Mouse (Mus musculus) lung, postnatal 25 days (tissue): Measurements from ENCODE around the gene Ntrk2.
A peak's percentile ranks its signal among the peaks of the same experiment; 100 is the strongest.

Source experiments
- DNase-seq: peaks from one replicate; pipeline ENCODE4 v3.0.0; 2022; ENCODE audit warnings: low spot score

Ntrk2 gene

DNA sequence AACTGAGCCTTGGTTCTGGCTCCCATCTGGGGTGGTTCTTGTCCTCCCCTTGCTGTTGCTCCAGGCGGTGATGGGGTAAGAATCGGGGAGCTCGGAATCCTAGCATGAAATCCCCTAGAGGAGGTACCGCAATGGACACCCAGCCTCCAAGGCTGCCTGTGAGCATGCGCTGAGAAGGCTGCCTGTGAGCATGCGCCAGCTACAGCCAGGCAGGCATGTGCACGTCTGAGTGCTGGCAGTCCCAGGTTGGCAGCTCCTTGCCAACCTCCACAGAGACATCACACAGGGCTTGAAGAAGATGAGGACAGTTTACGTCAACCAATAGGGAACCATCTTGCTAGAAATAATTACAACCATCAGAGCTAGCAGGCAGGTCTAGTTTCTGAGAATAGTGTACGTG is 37.5 kb downstream of the Ntrk2 start:
- DNase-seq = no peak

DNA sequence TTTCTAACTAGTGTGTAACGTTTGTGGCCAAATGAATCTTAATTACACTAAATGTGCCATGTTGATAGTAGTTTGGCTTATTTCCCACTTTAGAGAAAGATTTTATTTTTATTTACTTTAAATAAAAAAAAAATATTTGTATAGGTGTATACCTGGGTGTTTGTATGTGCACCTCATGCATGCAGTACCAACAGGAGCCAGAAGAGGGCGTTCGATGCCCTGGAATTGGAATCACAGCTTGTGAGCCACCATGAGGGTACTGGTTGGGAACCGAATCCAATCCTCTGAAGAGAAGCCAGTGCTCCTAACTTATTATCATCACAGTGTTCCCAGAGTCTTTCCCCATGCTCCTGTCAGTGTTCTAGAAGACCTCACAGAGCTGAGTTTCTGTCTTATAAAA is 42.2 kb downstream of the Ntrk2 start:
- no peak for DNase-seq

DNA sequence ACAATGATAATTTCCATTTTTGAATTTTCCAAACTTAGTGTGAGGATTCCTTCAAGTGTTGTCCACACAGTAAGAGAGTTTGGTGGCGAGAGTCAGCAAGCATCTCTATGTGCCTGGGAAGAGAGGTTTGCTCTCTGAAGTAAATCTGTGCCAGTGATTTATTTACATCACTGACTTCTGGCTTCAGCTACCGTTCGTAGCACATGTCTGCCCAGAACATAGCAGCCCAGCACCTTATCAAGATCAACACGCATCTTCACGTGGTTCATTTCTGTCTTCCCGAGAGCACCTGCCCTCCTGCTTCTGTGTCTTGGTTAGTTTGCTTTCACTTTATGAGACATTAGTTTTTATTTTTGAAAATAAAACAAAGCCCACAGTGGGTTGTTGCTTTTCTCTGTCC is 47.3 kb downstream of the Ntrk2 start:
- DNase-seq = no peak

DNA sequence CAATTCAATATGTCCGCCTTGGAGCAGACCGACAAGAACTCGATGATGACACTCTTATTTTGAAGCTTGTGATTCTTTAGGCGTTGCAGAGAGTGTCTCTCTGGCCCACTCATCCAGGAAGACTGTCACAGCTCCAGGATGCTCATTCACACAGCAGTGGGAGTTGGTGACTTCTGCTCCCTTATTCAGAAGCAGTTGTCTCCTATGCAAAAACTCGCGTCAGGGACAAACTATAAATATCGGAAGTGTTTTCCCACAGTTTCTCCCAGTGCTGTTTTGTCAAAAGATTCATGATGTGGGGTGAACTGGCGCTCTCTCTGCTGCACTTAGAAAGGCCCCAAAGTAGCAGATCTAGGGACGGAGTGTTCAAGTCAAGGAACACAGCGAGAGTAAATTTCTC is 59.9 kb downstream of the Ntrk2 start:
- no peak for DNase-seq

DNA sequence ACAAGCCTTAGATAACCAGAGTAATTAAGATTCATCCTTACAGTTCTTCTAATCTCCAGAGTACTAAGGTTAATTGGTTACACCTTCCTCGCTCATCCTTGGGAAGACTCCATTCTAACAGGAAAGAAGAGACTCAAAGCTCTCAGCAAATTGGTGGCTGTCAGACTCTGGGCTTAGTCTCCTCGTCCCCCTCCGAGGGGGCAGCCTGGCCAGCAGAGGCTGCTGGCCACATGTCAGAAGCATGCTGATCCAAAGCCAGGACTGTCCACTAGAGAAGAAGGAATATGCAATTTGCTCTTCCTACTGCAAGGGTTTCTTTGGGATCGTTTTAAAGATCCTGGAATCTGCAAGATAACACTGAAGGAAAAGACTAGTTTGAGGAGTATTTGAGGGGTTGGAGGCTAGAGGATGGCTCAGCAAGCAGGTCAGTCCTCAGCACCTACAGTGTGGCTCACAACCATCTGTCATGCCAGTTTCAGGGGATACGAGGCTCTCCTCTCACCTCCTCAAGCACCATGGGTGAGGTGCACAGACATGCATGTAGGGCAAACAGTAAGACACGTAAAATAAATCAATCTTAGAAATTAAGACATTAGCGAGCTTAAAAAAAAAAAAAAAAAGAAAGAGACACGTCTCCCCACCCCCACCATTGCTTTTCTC is 60.5 kb downstream of the Ntrk2 start:
- no peak for DNase-seq

DNA sequence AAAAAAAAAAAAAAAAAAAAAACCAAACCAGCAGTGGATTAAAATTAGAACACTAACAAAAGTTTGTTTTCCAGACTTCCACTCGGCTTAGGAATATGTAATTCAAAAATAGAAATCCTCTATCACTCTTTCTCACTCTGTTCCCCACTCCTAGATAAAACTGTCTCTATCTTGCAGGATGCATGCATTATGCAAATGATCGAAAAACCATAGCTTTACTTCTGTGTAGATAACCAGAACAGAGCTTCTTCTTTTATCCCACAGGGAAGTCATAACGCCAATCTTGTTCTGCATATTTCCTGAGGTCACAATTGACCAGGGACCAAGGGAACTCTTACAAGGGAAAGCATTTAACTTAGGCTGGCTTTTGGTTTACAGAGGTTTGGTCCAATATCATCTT is 76.1 kb downstream of the Ntrk2 start:
- DNase-seq = no peak

DNA sequence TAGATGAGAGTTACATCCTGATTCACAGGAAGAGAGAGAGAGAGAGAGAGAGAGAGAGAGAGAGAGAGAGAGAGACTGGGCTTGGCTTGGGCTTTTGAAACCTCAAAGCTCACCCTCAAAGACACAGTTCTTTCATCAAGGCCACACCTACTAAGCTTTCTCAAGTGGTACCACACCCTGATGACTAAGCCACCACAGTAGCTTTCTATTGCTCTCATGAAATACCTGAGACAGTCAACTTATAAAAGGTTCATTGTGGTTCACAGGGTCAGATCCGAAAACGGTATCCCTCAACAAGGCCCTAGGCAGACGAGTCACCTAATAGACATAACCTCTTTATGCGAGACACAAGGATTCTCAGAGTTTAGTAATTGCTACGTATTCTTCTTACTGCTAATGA is 76.5 kb downstream of the Ntrk2 start:
- DNase-seq = no peak

DNA sequence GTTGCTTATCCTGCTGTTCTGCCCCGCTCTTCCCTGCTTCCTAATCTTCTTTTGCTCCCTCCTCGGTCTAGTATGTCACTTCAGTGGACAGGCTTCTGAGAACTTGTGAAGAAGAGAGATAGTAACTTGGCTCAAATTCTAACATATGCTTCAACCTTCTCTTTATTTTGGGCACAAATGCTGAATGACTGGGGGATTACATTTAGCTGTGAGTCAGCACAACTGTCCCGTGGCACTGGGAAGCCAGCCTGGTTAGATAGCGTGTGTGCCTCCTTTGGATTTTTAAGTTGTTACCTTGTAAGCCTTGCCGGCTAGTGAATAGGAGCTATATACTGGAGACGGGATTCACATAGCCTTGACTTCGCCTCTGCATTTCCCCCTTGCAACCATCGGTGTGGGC is 79.7 kb downstream of the Ntrk2 start:
- no peak for DNase-seq

DNA sequence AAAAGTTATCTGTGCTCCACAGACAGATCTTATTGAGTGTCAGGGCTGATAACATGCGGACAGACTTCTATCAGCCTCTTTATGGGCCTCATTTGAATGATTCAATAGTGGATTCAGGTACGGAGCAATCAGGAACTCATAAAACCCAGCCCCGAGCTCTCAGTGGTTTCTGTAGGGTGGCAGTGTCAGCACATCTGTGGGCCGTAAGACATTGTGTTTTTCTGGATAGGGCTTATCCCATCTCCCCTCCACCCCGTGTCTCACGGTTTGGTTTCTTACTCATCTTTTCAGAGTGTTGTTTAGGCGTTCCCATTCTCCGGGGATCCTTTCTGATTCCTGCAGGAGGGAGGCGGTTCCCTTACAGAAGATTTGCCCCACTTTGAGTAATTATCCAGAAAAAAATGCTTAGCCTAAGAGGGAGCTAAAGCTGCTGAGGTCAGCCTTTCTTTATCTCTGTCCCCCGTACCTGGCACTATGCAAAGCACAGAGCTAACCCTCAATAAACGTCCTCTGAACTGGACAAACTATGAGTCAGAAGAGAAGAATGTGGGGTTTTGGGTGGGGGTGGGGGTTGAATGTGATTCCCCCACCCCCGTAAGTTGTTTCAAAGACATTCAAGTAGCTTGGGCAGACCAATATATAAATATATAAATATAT is 90.0 kb downstream of the Ntrk2 start:
- DNase-seq = no peak

DNA sequence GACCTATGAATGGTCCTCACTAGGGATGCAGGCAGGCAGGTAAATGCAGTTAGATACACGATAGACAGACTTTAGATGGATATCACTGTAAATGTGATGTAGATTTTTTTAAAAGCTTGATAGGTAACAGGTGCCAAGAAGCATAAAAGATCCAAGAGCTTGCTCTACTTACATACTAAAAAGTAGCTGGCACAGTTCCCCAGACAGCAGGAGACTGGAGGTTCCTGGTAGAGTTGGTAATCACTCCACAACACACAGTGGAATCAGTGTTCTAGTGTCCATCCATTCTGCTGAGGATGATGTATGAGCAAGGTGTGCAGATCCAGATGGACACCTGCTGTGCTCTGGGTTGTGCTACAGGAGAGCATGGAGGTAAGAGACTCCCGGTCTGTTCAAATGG is 93.0 kb downstream of the Ntrk2 start:
- no peak for DNase-seq

DNA sequence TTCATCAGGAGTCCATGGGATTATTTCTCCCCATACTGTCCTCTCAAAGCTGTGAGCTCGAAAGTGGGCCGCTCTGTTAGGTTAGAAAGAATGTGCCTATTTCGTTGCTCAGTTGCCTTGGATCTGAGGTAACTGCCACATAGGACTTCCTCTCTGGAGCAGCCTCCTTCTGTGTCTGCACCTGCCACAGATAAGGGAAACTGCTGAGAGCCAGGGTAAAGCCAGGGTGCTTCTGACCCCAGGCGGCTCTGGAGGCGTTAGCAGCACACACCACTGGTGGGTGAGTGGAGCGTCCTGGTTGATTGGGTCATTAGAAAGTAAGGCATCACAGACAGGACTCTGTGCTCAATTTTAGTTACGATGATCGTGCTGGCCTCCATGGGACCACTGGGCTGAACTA is 95.9 kb downstream of the Ntrk2 start:
- no peak for DNase-seq

DNA sequence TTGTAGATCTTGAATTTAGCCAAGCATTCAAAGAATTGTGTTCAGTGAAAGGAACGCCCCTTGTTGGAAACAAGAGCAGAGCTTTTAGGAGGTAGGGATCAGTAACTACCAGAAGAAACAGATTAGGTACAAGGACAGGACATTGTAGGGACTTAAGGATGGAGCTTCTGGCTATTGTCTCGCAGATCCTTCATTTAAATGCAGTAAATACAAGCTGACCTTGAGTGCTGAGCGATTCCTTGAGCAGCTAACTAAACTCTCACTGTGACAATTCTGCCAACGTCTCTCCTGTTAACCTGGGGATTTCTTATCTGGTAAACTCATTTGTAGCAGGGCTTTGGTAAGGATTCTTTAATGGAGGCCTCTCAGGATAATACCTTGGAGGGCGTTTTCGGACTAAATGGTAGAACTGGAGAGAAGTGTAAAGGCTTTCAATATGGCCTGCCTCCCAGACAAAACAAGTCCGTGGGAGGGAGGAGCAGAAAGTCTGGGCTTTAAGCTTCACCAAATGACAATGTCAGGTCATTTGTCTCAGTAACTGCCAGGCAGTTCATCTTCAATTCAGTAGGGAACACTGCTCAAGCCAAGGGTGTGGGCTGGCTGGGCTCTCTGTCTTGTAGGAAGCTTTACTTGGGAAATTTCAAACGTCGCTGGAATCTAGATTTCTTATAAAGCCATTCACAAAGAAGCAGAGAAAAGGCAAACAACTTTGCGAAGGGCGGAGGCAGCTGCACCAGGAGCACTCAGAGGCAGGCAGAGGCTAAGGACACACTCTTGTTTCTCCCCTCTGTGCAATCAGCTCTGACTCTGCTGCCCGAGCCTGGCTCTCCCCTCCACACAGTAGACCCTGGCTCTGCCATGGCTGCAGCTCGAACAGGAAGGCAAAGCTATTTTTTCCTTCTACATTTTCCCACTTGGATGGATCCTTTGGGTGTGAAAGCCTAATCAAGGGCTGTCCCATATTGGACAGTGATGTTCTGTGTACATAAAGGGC is 98.7 kb downstream of the Ntrk2 start:
- no peak for DNase-seq

DNA sequence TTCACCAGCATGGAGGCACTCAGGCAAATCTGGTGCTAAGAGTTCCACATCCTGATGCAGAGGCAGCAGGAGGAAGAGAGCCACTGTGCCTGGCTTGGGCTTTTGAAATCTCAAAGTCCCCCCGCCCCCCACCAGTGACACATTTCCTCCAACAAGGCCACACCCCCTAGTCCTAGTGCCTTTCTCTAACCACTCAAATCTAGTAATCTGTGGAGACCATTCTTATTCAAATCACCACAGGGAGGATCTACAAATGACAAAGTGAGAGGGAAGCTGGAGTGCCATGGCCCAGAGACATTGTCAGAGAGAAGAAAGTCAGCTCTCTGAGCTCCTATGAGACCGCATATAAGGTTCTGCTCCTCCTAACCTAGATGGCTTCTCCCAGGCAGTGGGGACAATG is 105.6 kb downstream of the Ntrk2 start:
- no peak for DNase-seq

DNA sequence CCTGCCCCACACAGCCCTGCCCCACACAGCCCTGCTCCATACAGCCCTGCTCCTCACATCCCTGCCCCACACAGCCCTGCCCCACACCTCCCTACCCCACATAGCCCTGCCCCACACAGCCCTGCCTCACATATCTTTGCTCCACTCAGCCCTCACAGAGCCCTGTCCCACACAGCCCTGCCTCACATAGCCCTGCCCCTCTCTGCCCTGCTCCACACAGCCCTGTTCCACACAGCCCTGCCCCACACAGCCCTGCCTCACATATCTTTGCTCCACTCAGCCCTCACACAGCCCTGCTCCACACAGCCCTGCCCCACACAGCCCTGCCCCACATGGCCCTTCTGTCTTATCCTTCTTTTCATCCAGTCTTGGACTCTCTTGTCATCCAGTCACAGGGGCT is 106.2 kb downstream of the Ntrk2 start:
- no peak for DNase-seq

DNA sequence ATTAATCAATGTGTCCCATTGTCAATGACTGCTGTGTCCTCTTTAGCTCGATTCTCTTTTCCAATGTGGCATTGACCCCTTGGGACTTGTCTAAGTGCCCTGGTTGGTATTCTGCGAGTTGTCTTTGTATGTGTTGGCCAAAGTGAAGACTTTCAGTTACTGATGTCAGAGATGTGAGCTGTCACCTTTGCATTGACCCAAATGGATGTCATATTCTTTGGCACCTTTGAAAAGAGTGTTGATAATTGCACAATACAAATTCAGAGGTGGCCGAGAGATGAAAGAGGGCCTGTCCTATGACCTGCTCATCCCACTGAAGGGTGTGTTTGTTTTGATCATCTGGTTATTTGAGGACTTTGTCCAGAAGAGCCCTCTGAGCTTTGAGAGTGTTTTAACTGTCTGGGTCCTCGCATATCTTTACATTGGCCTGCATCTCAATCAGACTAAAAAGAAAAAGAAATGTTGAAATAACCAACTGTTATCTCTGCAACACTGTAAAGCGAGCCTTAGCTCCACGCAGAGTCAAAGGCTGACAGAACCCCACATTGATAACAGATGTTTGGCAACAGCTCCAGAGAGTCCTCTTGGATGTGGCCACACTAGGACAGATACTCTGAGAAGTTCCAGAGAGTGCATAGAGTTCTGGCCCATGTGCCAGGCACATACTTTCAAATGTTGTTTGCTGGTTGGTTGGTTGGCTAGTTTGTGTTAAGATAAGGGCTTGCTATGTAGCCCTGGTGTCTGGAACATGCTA is 107.9 kb downstream of the Ntrk2 start:
- no peak for DNase-seq

DNA sequence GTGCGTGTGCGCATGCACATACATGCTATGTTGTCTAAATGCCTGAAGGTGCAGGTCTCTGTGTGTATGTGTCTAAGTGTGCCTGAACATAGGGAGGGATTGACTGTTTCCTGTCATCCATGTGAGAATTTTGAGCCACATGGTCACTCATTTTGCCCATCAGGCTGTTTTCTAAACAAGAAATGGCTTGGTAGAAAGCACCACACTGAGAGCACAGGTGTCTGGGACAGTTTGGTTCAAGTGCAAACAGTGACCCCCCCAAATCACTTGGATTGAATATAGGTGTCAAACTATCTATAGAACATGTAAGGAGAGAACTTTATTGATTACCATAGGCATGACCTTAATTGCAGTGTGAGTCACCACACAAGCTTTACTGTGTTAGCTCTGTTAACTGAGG is 110.0 kb downstream of the Ntrk2 start:
- no peak for DNase-seq

DNA sequence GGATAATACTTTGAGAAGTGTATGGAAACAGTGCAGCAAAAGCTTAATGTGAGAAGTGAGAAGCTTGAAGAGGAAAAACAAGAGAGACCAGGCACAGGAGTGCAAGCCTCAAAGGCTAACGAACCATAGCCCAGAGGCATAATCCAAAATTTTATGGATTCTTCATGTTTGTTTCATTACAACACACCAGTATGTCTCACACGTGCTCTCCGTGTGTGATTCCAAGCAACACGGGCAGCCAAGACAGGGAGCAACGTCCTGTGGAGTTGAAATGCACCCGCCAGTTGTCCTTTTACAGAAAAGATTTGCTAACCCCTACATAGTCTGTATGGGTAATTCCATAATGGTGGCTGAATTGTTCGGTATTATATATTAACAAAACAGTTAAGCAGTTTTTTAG is 113.9 kb downstream of the Ntrk2 start:
- DNase-seq = no peak

DNA sequence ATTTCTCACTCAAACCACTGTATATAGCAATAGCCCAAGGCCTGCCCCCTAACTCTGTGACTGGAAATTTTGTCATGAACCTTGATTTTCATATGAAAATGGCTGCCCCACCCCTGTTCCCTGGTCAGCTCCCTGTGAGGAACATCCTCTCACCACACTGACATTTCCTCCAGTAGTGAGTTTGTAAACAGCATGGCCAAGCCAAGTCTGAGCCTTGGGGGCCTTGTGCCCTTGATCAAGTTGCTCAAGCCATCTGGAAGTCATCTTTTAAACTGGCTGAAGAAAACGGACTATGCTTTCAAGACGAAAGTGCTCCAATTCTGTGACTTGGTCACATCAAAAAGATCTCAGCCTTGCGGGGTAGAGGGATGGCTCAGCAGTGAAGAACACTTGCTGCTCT is 114.9 kb downstream of the Ntrk2 start:
- peak; percentile 29 for DNase-seq

DNA sequence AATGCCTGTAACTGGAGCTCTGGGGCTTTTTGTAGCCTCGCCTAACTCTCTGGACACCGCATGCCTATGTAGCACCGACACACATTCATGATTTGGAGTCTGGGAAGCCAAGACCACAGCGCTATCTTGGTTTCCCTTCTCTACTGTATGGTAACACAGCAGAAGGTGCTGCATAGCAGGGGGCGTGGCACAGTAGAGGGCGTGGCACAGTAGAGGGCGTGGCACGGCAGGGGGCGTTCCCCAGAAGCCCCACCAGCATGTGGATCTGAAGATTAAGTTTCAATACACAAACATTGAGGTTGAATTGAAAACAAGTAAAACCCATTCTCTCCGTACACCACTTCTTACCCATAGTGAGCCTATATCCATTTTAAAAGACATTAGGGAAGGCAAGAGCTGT is 115.3 kb downstream of the Ntrk2 start:
- DNase-seq = no peak

DNA sequence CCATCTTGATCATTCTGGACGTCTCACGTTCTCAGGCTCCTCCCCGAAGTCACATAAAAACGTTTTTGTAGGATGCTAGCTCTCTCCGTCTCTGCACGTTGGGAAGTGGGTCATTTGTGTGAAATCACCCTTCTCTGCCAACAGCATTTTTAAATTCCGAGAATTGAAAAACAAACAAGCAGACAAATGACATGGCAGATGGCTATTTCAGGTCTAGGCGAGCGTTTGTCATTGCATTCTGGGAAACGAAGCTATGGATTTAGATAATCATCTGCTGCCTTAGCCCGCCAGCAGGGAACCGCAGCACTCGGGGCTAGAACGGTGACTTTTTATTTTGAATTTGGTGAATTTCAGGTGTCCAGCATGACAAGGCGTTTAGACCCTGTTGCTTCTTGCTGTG is 115.8 kb downstream of the Ntrk2 start:
- no peak for DNase-seq

DNA sequence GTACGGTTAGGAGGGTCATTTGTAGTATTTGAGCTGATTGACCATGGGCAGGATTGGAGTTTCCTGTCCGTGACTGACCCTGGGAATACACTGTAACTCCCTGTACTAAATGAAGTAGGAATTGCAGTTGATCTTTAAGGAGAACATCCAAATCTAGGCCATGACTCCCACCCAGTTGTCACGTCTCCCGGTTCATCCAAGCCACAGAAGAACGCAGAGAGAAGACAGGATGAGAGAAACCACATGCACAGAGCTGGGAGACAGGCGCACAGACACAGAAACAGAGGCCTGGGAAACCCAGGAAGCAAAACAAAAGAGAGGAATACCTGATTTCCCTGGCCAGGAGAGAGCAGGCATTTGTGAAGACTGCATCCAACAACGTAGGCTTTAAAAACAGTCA is 117.1 kb downstream of the Ntrk2 start:
- DNase-seq = no peak

DNA sequence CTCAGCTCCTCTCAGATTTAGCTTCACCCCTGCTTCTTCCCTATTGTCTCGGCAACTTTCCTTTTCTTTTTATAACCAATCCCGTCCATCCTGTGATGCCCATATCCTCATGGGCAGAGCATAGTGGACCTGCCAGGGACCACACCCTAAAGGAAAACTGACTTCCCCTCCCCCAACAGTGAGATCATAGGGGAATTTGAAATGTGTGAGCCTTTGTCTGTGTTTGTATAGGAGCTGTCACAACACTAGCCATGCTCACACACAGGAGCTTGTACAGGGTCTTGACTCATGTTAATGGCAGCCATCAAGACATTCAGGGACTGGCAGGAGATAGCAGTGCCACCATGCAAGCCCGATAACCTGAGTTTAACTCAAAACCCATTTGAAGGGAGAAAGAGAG is 118.1 kb downstream of the Ntrk2 start:
- no peak for DNase-seq
